Comparison of ENCODE assay signal across 2 mouse cellular contexts in the genomic region with DNA sequence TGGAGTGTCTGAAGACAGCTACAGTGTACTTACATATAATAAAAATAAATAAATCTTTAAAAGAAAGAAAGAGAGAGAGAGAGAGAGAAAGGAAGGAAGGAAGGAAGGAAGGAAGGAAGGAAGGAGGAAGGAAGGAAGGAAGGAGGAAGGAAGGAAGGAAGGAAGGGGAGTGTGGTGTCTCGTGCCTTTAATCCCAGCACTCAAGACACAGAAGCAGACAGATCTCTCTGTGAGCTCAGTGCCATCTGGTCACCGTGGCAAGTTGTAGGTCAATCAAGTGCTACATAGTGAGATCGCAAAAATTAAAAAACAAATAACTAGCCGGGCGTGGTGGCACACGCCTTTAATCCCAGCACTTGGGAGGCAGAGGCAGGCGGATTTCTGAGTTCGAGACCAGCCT. TPM values are rescaled to one million over a fixed set of nuclear protein-coding genes. Genes with fewer than 3 reads are reported as not detected.
"Had no signal": no experiment of that assay in that cellular context is flagged by ENCODE, and none has a peak within 500 bp of the region (broad histone marks: within the 10 kb centered on the region; RNA-seq: fewer than 3 reads in every experiment).

No protein-coding gene starts in this region.

RNA-seq across cellular contexts. Expression of gene Ina, which starts 23.9 kb away (rescaled TPM):
- total RNA-seq: megakaryocyte, adult 5-6 weeks; monocyte, adult 5-6 weeks had no signal
